Mouse (Mus musculus) lung, adult 2 months (tissue): Measurements from ENCODE around the gene Fggy. TPM values are rescaled to one million over a fixed set of nuclear protein-coding genes. Genes with fewer than 3 reads are reported as not detected.

Source experiments
- DNase-seq: peaks from one replicate; pipeline ENCODE4 v3.0.0; 2022
- H3K4me1 ChIP-seq: fragments of 200-500 bp; 2 replicates; pipeline ENCODE4 v1.6.1; 2011; ENCODE audit warnings: low read length; ENCODE audit not compliant: control insufficient read depth, insufficient read depth
- H3K4me3 ChIP-seq: fragments of 200-500 bp; replicated peaks from 2 replicates; pipeline ENCODE3; 2011; ENCODE audit warnings: low read depth, mild to moderate bottlenecking, control low read depth, low read length; ENCODE audit errors: extremely low read depth
- CTCF ChIP-seq: fragments of 200-500 bp; IDR thresholded peaks from 2 replicates; pipeline ENCODE4 v1.5.1; 2011; ENCODE audit warnings: mild to moderate bottlenecking, low read length, control low read depth; ENCODE audit not compliant: insufficient read depth
- POLR2A ChIP-seq: fragments of 200-500 bp; IDR thresholded peaks from 2 replicates; pipeline ENCODE4 v1.6.1; 2011; ENCODE audit warnings: low read depth, mild to moderate bottlenecking, control low read depth, low read length, borderline replicate concordance; ENCODE audit errors: extremely low read depth
- WGBS: fragments of 180-500 bp; shearing (Covaris S2); methylation state at CpG from one replicate; pipeline ENCODE4 v1.1.7; 2018; 5-methylcytosine and 5-hydroxymethylcytosine counted together
- polyA plus RNA-seq: library from polyadenylated mRNA; depleted of rRNA; stranded (reverse); fragments of >200 nt; gene quantifications from 2 replicates; pipeline ENCODE4 v1.2.3, GENCODE M21; 2012

Fggy gene
- polyA plus RNA-seq, 1 experiment = 5.3 TPM

GRCm38 (mm10) chr4:95738179-95738578 lies 180.9 kb downstream of the Fggy start:
- Histone ChIP-seq H3K4me3 (no peak overlapping the region), H3K4me1 (peaks cover 2% of the 10 kb centered on the region)
- TF ChIP-seq CTCF (no peak), POLR2A (no peak)
- no peak for DNase-seq
- WGBS = 37% methylated on average over 5 of the region's 5 CpGs

GRCm38 (mm10) chr4:95738725-95739124 lies 181.4 kb downstream of the Fggy start:
- WGBS = 37% methylated on average over 4 of the region's 4 CpGs
- no peak overlapping the region for H3K4me3 ChIP-seq
- TF ChIP-seq POLR2A (no peak), CTCF (no peak)
- peaks cover 2% of the 10 kb centered on the region for H3K4me1 ChIP-seq
- no peak for DNase-seq

- TF ChIP-seq POLR2A (no peak), CTCF (no peak)
- no peaks in the 10 kb centered on the region; the same call in 1 of the 2 replicates for H3K4me1 ChIP-seq
Observed at GRCm38 (mm10) chr4:95741115-95741734, 183.9 kb downstream of the Fggy start.

GRCm38 (mm10) chr4:95742986-95743385 lies 185.7 kb downstream of the Fggy start:
- H3K4me1 ChIP-seq = no peaks in the 10 kb centered on the region; the same call in 1 of the 2 replicates
- WGBS = 34% methylated on average over 4 of the region's 4 CpGs
- no peak overlapping the region for H3K4me3 ChIP-seq

More at GRCm38 (mm10) chr4:95741115-95741734, 183.9 kb downstream of the Fggy start:
- no peak for DNase-seq
- WGBS = 77% methylated on average over 7 of the region's 7 CpGs
- no peak overlapping the region for H3K4me3 ChIP-seq

GRCm38 (mm10) chr4:95746954-95747353 lies 189.6 kb downstream of the Fggy start:
- TF ChIP-seq POLR2A (no peak), CTCF (no peak)
- H3K4me3 ChIP-seq = no peak overlapping the region
- DNase-seq = no peak
- WGBS = 91% methylated on average over 6 of the region's 6 CpGs
- no peaks in the 10 kb centered on the region for H3K4me1 ChIP-seq

More at GRCm38 (mm10) chr4:95742986-95743385, 185.7 kb downstream of the Fggy start:
- no peak for DNase-seq
- TF ChIP-seq POLR2A (no peak), CTCF (no peak)

DNA sequence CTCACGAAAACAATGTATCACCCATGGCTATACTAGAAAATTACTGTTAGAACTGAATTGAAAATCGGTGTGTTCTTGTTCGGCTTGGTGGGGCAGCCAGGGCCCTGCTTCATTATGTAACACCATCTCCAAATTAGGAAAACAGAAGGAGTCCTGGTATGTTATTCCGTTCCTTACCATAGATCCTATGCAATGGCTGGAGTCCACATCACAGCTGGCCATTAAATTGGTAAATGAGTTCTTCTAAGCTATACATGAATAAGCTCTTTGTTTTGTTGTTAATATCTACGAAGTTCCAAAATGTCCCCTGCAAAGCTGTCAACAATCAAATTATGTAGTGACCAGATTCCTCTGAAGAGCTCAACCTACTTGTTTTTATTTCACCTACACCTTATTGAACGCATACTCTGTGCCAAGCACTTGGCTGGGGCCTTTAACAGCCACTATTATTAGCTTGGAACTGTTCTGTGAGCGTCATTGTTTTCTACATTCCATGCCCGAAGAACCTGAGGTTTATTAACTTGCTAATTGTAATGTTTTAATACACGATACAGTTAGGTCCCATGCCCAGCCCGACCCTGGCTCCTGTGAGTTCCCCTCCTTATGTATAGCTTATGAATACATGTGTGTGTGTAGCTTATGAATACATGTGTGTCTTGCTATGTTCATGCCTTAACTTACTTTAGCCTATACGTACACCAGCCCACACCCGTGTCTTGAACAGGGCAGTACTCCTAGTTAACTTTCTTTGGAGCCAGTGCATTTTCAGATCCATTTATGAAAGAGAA lies 190.3 kb downstream of the Fggy start:
- WGBS = 88% methylated on average over 12 of the region's 12 CpGs
- TF ChIP-seq CTCF (no peak), POLR2A (no peak)
- DNase-seq = no peak
- H3K4me1 ChIP-seq = no peaks in the 10 kb centered on the region
- H3K4me3 ChIP-seq = no peak overlapping the region

DNA sequence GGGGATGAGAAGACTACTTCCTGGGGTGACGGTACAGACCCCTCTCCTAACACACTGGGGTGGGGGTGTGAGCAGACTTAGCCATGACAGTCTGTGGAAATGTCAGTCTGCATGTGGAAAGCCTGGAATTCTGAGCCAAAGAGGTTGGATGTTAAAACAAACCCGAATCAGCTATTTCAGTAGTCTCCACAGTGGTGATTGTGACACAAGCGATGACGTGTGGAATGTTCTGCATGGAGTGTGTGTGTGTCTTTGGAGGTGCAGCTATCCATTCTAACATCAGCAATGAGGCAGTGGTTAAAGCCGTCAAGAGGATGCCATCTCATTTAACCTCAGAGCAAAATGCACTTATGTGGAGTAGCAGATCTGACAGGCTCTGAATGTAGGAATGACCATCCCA lies 192.9 kb downstream of the Fggy start:
- TF ChIP-seq POLR2A (no peak), CTCF (no peak)
- Histone ChIP-seq H3K4me1 (no peaks in the 10 kb centered on the region), H3K4me3 (no peak overlapping the region)
- 84% methylated on average over 5 of the region's 5 CpGs for WGBS
- DNase-seq = no peak

DNA sequence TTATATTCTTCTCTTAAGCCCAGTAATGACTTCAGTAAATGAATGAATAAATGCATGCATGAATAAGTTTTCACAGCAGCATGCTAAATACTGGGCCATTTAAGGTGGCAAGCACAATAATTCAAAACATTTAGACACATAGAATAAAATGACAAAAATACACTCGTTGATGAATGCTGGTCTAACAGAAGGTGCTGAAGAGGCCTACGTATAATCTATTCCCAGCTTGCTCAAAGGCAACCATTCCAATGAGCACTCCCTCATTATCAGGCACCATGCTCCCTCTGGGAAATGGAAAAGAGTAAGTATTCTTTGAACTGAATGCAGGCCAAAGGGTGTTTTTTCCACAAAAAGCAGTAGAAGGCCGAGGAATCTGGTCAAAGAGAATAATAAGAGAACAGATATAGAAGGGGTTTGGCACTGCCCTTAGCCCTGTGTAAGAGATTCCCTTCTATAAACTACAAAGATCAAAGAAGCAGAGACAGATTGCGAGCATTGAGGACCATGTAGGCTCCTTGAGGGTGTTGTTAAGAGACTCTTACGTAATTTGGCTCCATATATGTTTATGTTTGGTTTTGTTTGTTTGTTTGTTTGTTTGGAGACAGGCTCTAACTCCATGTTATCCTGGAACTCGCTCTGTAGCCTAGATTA lies 195.4 kb downstream of the Fggy start:
- Histone ChIP-seq H3K4me3 (no peak overlapping the region), H3K4me1 (no peaks in the 10 kb centered on the region)
- DNase-seq = no peak
- TF ChIP-seq CTCF (no peak), POLR2A (no peak)
- WGBS = 87% methylated on average over 6 of the region's 6 CpGs

GRCm38 (mm10) chr4:95759027-95759731 lies 201.9 kb downstream of the Fggy start:
- TF ChIP-seq POLR2A (no peak), CTCF (no peak)
- Histone ChIP-seq H3K4me1 (no peaks in the 10 kb centered on the region), H3K4me3 (no peak overlapping the region)
- WGBS = 77% methylated on average over 5 of the region's 5 CpGs
- DNase-seq = no peak
